Mouse (Mus musculus): ENCODE measurements around the gene Pwp2.

DNA sequence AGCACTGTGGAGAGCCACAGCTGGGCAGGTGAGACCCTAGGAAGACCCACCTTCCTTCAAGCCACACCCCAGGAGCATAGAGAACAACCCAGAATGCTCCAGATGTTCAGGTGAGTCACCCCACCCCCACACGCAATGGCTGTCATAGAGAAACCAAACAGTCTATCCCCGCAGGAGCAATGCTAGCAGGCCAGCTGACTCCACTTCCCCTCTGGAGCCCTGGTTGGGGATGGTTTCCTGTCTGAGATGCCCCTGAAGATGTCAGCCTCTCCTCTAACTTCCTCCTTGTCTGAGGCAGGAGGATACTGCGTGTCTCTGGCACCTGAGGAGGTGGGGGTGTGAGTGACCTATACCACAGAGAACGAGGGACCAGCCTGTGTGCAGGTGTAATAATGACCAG lies 50.5 kb downstream of the Pwp2 start:
- TF ChIP-seq CTCF (IDR thresholded peaks at IDR 0.05; ENCODE audit: extremely low read depth, insufficient read length, insufficient replicate concordance, low read depth, low read length) (no peak), POLR2A (IDR thresholded peaks at IDR 0.05; ENCODE audit: low read depth, low read length) (no peak)

Measured in small intestine, adult 2 months (tissue).